Mouse (Mus musculus): ENCODE measurements around the gene Btaf1. TPM values are rescaled to one million over a fixed set of nuclear protein-coding genes. Genes with fewer than 3 reads are reported as not detected.
A peak's percentile ranks its signal among the peaks of the same experiment; 100 is the strongest.

Gene Btaf1
- total and polyA plus RNA-seq, 3 experiments: 31.9 to 43.2 (median 38.3) TPM

- in situ Hi-C loops (cut with MboI; ENCODE audit: low pct_ligation_motif_present, low pct_unique_long_range_greater_than_20kb, low sequenced_read_pairs) (no loop called here), dilution Hi-C loops (cut with MboI; ENCODE audit: extremely low pct_ligation_motif_present, extremely low pct_unique_long_range_greater_than_20kb, low sequenced_read_pairs) (no loop called here)
- H3K4me3 ChIP-seq (replicated peaks in 1 of 3; ENCODE audit: low read depth in 2 of 3, low read length in 2 of 3, poor library complexity in 1 of 3): no peak overlapping the region
- no peaks in the 10 kb centered on the region for H3K79me2 ChIP-seq (replicated peaks; ENCODE audit: control insufficient read depth, extremely low read depth, insufficient read depth, poor library complexity, severe bottlenecking)
- H3K27me3 ChIP-seq (replicated peaks): no peaks in the 10 kb centered on the region
- H3K4me1 ChIP-seq (ENCODE audit: control insufficient read depth in 1 of 2, insufficient read depth in 2 of 2): no peaks in the 10 kb centered on the region
- no peak for DNase-seq (ENCODE audit: extremely low read depth)
- no peak for TF ChIP-seq SIN3A (IDR thresholded peaks at IDR 0.05; ENCODE audit: low read length)
- no peak for TF ChIP-seq UBTF (IDR thresholded peaks at IDR 0.05; ENCODE audit: low read depth, low read length)
- TF ChIP-seq SMC3 (IDR thresholded peaks at IDR 0.05; ENCODE audit: low read depth, low read length): no peak
- TF ChIP-seq NRF1 (IDR thresholded peaks at IDR 0.05; ENCODE audit: low read depth, low read length): no peak
- TF ChIP-seq JUND (conservative IDR thresholded peaks at IDR 0.05; ENCODE audit: low read depth, low read length): no peak
- H3K4me2 ChIP-seq (ENCODE audit: insufficient read depth, low read depth, poor library complexity, severe bottlenecking): no peak overlapping the region
- H3K9ac ChIP-seq (ENCODE audit: insufficient read depth, low read depth): no peak overlapping the region
- no peaks in the 10 kb centered on the region for H3K9me3 ChIP-seq (replicated peaks; ENCODE audit: low read length)
- no peak overlapping the region for H3K27ac ChIP-seq (ENCODE audit: insufficient read depth, low read depth)
- peaks cover 45 to 86% of the 10 kb centered on the region in 2 experiments for H3K36me3 ChIP-seq (replicated peaks in 1 of 2; ENCODE audit: control insufficient read depth in 1 of 2, insufficient read depth in 1 of 2, low read length in 1 of 2)
Measured at GRCm38 (mm10) chr19:36891746-36892145, 34.1 kb upstream of the Btaf1 start.

- Histone ChIP-seq H3K27me3 (replicated peaks) (no peaks in the 10 kb centered on the region), H3K79me2 (replicated peaks; ENCODE audit: control insufficient read depth, extremely low read depth, insufficient read depth, poor library complexity, severe bottlenecking) (no peaks in the 10 kb centered on the region), H3K9ac (ENCODE audit: insufficient read depth, low read depth) (no peak overlapping the region), H3K4me1 (ENCODE audit: control insufficient read depth in 1 of 2, insufficient read depth in 2 of 2) (peaks cover 4 to 7% of the 10 kb centered on the region in 2 experiments), H3K4me3 (replicated peaks in 1 of 3; ENCODE audit: low read depth in 2 of 3, low read length in 2 of 3, poor library complexity in 1 of 3) (no peak overlapping the region), H3K27ac (ENCODE audit: insufficient read depth, low read depth) (no peak overlapping the region), H3K9me3 (replicated peaks; ENCODE audit: low read length) (no peaks in the 10 kb centered on the region), H3K4me2 (ENCODE audit: insufficient read depth, low read depth, poor library complexity, severe bottlenecking) (no peak overlapping the region), H3K36me3 (replicated peaks in 1 of 2; ENCODE audit: control insufficient read depth in 1 of 2, insufficient read depth in 1 of 2, low read length in 1 of 2) (peaks cover 10 to 41% of the 10 kb centered on the region in 2 experiments)
- TF ChIP-seq MAFK (IDR thresholded peaks at IDR 0.05; ENCODE audit: insufficient replicate concordance, low read length) (no peak), EP300 (IDR thresholded peaks at IDR 0.05; ENCODE audit: low read length) (no peak), ELF1 (IDR thresholded peaks at IDR 0.05; ENCODE audit: low read depth, low read length) (no peak), CHD2 (IDR thresholded peaks at IDR 0.05; ENCODE audit: low read length) (no peak), ZKSCAN1 (IDR thresholded peaks at IDR 0.05; ENCODE audit: borderline replicate concordance, low read depth, low read length) (no peak), BHLHE40 (IDR thresholded peaks at IDR 0.05; ENCODE audit: low read depth, low read length) (no peak), IRF4 (IDR thresholded peaks at IDR 0.05; ENCODE audit: low read depth, low read length) (no peak), SMC3 (IDR thresholded peaks at IDR 0.05; ENCODE audit: low read depth, low read length) (no peak)
- DNase-seq (ENCODE audit: extremely low read depth): no peak
- dilution Hi-C loops (cut with MboI; ENCODE audit: extremely low pct_ligation_motif_present, extremely low pct_unique_long_range_greater_than_20kb, low sequenced_read_pairs) (no loop called here), in situ Hi-C loops (cut with MboI; ENCODE audit: low pct_ligation_motif_present, low pct_unique_long_range_greater_than_20kb, low sequenced_read_pairs) (no loop called here)
Measured at GRCm38 (mm10) chr19:36896791-36897569, 28.9 kb upstream of the Btaf1 start.

GRCm38 (mm10) chr19:36897778-36898177 is 28.1 kb upstream of the Btaf1 start:
- peak; percentile 24 for DNase-seq (ENCODE audit: extremely low read depth)
- no peak overlapping the region for H3K4me3 ChIP-seq (replicated peaks in 1 of 3; ENCODE audit: low read depth in 2 of 3, low read length in 2 of 3, poor library complexity in 1 of 3)
- H3K4me2 ChIP-seq (ENCODE audit: insufficient read depth, low read depth, poor library complexity, severe bottlenecking): no peak overlapping the region
- dilution Hi-C loops (cut with MboI; ENCODE audit: extremely low pct_ligation_motif_present, extremely low pct_unique_long_range_greater_than_20kb, low sequenced_read_pairs) (no loop called here), in situ Hi-C loops (cut with MboI; ENCODE audit: low pct_ligation_motif_present, low pct_unique_long_range_greater_than_20kb, low sequenced_read_pairs) (no loop called here)
- TF ChIP-seq SMC3 (IDR thresholded peaks at IDR 0.05; ENCODE audit: low read depth, low read length) (peak; percentile 48), PAX5 (IDR thresholded peaks at IDR 0.05; ENCODE audit: low read length) (no peak), MYC (IDR thresholded peaks at IDR 0.05; ENCODE audit: low read depth, low read length) (0 out of 2 replicates have a peak, but pooled peaks have one; percentile 45), CTCF (conservative IDR thresholded peaks at IDR 0.05 in 1 of 2, IDR thresholded peaks at IDR 0.05 in 1 of 2; ENCODE audit: low read depth in 2 of 2, low read length in 2 of 2) (peak; percentile 11 to 68; a peak in 2 of 4 replicates), MAX (IDR thresholded peaks at IDR 0.05; ENCODE audit: low read length) (0 out of 2 replicates have a peak, but pooled peaks have one; percentile 25)
- no peak overlapping the region for H3K27ac ChIP-seq (ENCODE audit: insufficient read depth, low read depth)
- H3K36me3 ChIP-seq (replicated peaks in 1 of 2; ENCODE audit: control insufficient read depth in 1 of 2, insufficient read depth in 1 of 2, low read length in 1 of 2): peaks cover 9 to 34% of the 10 kb centered on the region in 2 experiments
- no peaks in the 10 kb centered on the region for H3K79me2 ChIP-seq (replicated peaks; ENCODE audit: control insufficient read depth, extremely low read depth, insufficient read depth, poor library complexity, severe bottlenecking)
- H3K9ac ChIP-seq (ENCODE audit: insufficient read depth, low read depth): no peak overlapping the region
- H3K4me1 ChIP-seq (ENCODE audit: control insufficient read depth in 1 of 2, insufficient read depth in 2 of 2): peaks cover 4 to 7% of the 10 kb centered on the region in 2 experiments
- no peaks in the 10 kb centered on the region for H3K9me3 ChIP-seq (replicated peaks; ENCODE audit: low read length)
- H3K27me3 ChIP-seq (replicated peaks): no peaks in the 10 kb centered on the region
